Mouse (Mus musculus) stomach, embryonic 15.5 days (tissue): ENCODE measurements around the gene Stac. TPM values are rescaled to one million over a fixed set of nuclear protein-coding genes. Genes with fewer than 3 reads are reported as not detected.

Experiments used
- ATAC-seq: fragments of 200-750 bp; cut with Nextera tagmentation; 2 replicates; pipeline ENCODE4 v1.8.0; 2017; ENCODE audit warnings: low read depth, moderate number of reproducible peaks, moderate TSS enrichment; ENCODE audit not compliant: insufficient read depth, low FRiP score
- H3K27ac ChIP-seq: fragments of 300-500 bp; sonication (generic); 2 replicates; pipeline ENCODE4 v1.5.1; 2015; ENCODE audit warnings: mild to moderate bottlenecking, inconsistent platforms
- H3K27me3 ChIP-seq: fragments of 300-500 bp; sonication (generic); replicated peaks from 2 replicates; pipeline ENCODE4 v1.6.1; 2015; ENCODE audit warnings: inconsistent platforms
- H3K36me3 ChIP-seq: fragments of 300-500 bp; sonication (generic); 2 replicates; pipeline ENCODE4 v1.6.1; 2015; ENCODE audit warnings: inconsistent platforms
- H3K4me1 ChIP-seq: fragments of 300-500 bp; sonication (generic); 2 replicates; pipeline ENCODE4 v1.6.1; 2015; ENCODE audit warnings: inconsistent platforms
- H3K4me2 ChIP-seq: fragments of 300-500 bp; sonication (generic); 2 replicates; pipeline ENCODE4 v1.6.1; 2015; ENCODE audit warnings: mild to moderate bottlenecking, inconsistent platforms
- H3K4me3 ChIP-seq: fragments of 300-500 bp; sonication (generic); replicated peaks from 2 replicates; pipeline ENCODE4 v1.5.1; 2015; ENCODE audit warnings: inconsistent platforms
- H3K9ac ChIP-seq: fragments of 300-500 bp; sonication (generic); 2 replicates; pipeline ENCODE4 v1.6.1; 2015; ENCODE audit warnings: inconsistent platforms
- H3K9me3 ChIP-seq: fragments of 300-500 bp; sonication (generic); 2 replicates; pipeline ENCODE4 v1.6.1; 2016; ENCODE audit warnings: inconsistent platforms
- WGBS: fragments of 180-500 bp; shearing (Covaris S2); methylation state at CpG from one replicate; pipeline ENCODE4 v1.1.7; 2015; 5-methylcytosine and 5-hydroxymethylcytosine counted together
- polyA plus RNA-seq: library from polyadenylated mRNA; unstranded; fragments of >200 nt; fragmentation: Nextera tagmentation; extraction: Ambion mirVana; gene quantifications from 2 replicates; pipeline ENCODE4 v1.2.1, GENCODE M21; 2015

The Stac gene
- 4.4 and 4.5 TPM in 2 replicates for polyA plus RNA-seq

- H3K4me2 ChIP-seq = peak within 1 kb of the TSS; percentile 93
- peaks cover 20% of the 10 kb centered on the region for H3K27me3 ChIP-seq
- WGBS = 3% methylated on average over 61 of the region's 64 CpGs
- no peak within 1 kb of the TSS for H3K27ac ChIP-seq
- ATAC-seq = peak; percentile 68
- peaks cover 5% of the 10 kb centered on the region; the same call in 1 of the 2 replicates for H3K4me1 ChIP-seq
- peak within 1 kb of the TSS; percentile 20; the same call in 1 of the 2 replicates for H3K9ac ChIP-seq
- no peaks in the 10 kb centered on the region for H3K9me3 ChIP-seq
- H3K4me3 ChIP-seq = peak within 1 kb of the TSS; percentile 48
- no peaks in the 10 kb centered on the region for H3K36me3 ChIP-seq
These were observed at the start of gene Stac for GRCm38 (mm10) chr9:111689680-111690483. Stac (minus strand) TSS chr9:111690348.

- Histone ChIP-seq H3K4me1 (0 out of 2 replicates have a peak, but pooled peaks cover 3% of the 10 kb centered on the region), H3K9ac (no peak overlapping the region), H3K9me3 (no peaks in the 10 kb centered on the region), H3K27ac (no peak overlapping the region), H3K4me2 (no peak overlapping the region), H3K4me3 (no peak overlapping the region), H3K36me3 (no peaks in the 10 kb centered on the region), H3K27me3 (no peaks in the 10 kb centered on the region)
- WGBS = 44% methylated on average over 10 of the region's 10 CpGs
- no peak; the same call in 1 of the 2 replicates for ATAC-seq
These were observed 49.5 kb upstream of the Stac start for GRCm38 (mm10) chr9:111739431-111740245.

- Histone ChIP-seq H3K4me1 (0 out of 2 replicates have a peak, but pooled peaks cover 3% of the 10 kb centered on the region), H3K4me2 (no peak overlapping the region), H3K4me3 (no peak overlapping the region), H3K27me3 (no peaks in the 10 kb centered on the region), H3K27ac (no peak overlapping the region), H3K9me3 (no peaks in the 10 kb centered on the region), H3K36me3 (no peaks in the 10 kb centered on the region), H3K9ac (no peak overlapping the region)
- WGBS = 49% methylated on average over 3 of the region's 3 CpGs
- ATAC-seq = no peak
These were observed 48.9 kb upstream of the Stac start for GRCm38 (mm10) chr9:111739026-111739425.

DNA sequence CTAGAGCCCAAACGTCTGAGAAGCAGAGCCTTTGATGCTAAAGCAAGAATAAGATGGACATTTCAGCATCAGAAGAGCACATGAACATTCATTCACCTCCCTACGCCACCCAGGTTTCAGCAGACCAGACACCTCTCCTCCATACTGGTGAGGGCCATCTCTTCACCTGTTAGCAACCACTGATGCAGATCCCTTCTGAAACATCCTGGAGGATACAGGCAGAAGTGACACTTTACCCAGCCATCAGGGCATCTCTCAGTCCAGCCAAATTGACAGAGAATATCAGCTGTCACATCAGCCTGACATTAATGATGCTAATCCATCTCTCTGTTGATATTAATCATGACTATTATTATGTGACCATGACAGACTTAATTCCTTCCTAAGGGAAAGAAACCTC is 47.6 kb upstream of the Stac start:
- no peak for ATAC-seq
- Histone ChIP-seq H3K36me3 (no peaks in the 10 kb centered on the region), H3K4me3 (no peak overlapping the region), H3K27ac (no peak overlapping the region), H3K9ac (no peak overlapping the region), H3K4me2 (no peak overlapping the region), H3K27me3 (no peaks in the 10 kb centered on the region), H3K9me3 (no peaks in the 10 kb centered on the region), H3K4me1 (0 out of 2 replicates have a peak, but pooled peaks cover 3% of the 10 kb centered on the region)
- 77% methylated on average over 2 of the region's 2 CpGs for WGBS

DNA sequence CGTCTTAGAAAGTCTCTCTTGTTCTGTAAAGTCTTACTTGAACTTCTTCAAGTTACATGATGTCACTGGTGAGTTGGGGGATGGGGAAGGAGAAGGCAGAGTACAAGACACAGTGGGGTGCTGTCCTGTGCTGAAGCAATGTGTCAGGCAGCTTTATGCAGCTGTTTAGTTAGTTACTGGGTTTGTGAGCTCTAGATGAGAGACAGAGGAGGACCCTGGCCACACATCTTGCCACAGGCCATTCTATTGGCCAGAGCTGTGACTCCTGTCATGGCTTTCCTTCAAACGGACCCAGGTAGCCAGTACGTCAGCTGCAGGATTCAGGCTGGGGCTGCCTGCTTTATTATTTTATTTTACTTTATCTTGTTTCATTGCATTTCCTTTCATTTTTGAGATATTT is 45.8 kb upstream of the Stac start:
- no peaks in the 10 kb centered on the region for H3K36me3 ChIP-seq
- 0 out of 2 replicates have a peak, but pooled peaks cover 3% of the 10 kb centered on the region for H3K4me1 ChIP-seq
- H3K27me3 ChIP-seq = no peaks in the 10 kb centered on the region
- ATAC-seq = no peak
- H3K9me3 ChIP-seq = no peaks in the 10 kb centered on the region
- 71% methylated on average over 3 of the region's 3 CpGs for WGBS
- no peak overlapping the region for H3K9ac ChIP-seq
- no peak overlapping the region for H3K4me3 ChIP-seq
- no peak overlapping the region for H3K27ac ChIP-seq
- no peak overlapping the region for H3K4me2 ChIP-seq

- H3K27me3 ChIP-seq = no peaks in the 10 kb centered on the region
- H3K4me1 ChIP-seq = no peaks in the 10 kb centered on the region
- no peak overlapping the region for H3K27ac ChIP-seq
- H3K9ac ChIP-seq = no peak overlapping the region
- H3K9me3 ChIP-seq = no peaks in the 10 kb centered on the region
- no peak overlapping the region for H3K4me2 ChIP-seq
- H3K36me3 ChIP-seq = no peaks in the 10 kb centered on the region
- no peak for ATAC-seq
- H3K4me3 ChIP-seq = no peak overlapping the region
- 55% methylated on average over 9 of the region's 9 CpGs for WGBS
These were observed 42.0 kb upstream of the Stac start for GRCm38 (mm10) chr9:111731939-111732670.

DNA sequence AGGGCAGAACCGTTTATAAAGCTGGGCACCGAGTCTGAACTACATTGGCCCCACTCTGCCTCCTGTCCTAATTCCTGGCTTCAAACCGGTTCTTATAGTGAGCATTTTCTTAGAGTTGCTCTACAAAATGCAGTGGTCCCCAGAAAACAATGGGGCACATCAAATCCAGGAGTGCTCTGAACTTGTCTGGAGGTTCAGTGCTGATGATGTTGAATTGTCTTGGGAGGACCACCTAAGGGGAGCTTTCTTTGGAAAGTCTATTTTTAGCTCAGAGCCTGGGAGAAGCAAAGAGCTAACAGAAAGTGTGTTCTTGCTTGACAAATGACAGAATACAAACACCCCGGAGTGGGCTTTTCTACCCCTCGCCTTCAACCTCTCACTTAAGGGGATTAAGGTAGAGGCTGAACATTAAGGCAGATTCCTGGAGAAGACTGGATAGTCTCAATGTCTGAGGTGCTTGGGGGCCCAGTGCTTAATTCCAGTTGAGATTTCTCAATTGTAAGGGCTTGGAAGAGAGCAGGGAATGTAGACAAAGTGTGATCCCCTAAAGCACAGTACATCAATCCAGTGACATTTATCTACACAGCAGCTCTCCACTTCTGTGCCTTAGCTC is 34.9 kb upstream of the Stac start:
- H3K36me3 ChIP-seq = no peaks in the 10 kb centered on the region
- no peaks in the 10 kb centered on the region for H3K4me1 ChIP-seq
- no peaks in the 10 kb centered on the region for H3K9me3 ChIP-seq
- ATAC-seq = peak; percentile 65
- no peak overlapping the region for H3K4me3 ChIP-seq
- H3K27ac ChIP-seq = no peak overlapping the region
- WGBS = 27% methylated on average over 5 of the region's 5 CpGs
- H3K9ac ChIP-seq = no peak overlapping the region
- no peak overlapping the region for H3K4me2 ChIP-seq
- H3K27me3 ChIP-seq = no peaks in the 10 kb centered on the region

DNA sequence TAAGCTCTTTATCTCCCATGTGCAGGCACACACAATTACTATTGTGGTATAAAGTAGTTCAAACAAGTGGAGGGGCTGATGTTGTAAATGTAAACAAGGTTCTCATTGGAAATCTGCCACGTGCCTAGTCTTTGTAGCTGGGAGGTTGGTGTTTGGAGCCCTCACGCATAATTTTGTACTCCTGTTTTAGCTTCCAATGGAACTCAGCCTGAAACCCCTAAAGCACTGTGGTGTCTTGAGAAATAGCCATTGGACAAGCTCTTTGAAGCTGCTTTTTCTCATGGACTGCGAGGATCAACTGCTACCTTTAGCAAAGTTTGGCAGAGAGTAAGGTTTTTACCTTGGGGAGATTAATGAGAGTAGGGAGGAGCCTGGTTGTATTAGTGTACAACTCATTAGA is 24.3 kb upstream of the Stac start:
- H3K9me3 ChIP-seq = no peaks in the 10 kb centered on the region
- H3K27ac ChIP-seq = no peak overlapping the region
- no peaks in the 10 kb centered on the region for H3K4me1 ChIP-seq
- no peak overlapping the region for H3K9ac ChIP-seq
- ATAC-seq = no peak
- 42% methylated on average over 3 of the region's 3 CpGs for WGBS
- H3K4me2 ChIP-seq = no peak overlapping the region
- H3K4me3 ChIP-seq = no peak overlapping the region
- H3K27me3 ChIP-seq = no peaks in the 10 kb centered on the region
- H3K36me3 ChIP-seq = no peaks in the 10 kb centered on the region

DNA sequence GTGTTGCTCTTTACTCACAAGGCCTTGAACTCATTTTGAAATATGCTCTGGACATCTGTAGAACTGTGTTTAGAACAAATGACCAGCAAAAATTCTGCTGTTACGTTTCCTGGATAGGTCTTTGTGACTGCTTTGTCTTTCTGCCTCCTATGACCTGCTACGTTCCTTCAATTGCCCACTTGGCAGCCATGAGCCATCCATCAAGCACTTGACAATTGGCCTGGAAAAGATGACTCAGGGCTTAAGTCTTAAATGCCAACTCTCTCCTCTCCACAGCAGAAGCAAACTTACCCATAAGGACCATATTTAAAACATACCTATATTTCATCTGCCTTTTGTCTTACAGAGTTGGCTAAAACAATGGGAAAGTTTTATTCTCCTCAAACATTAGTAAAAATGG is 10.0 kb upstream of the Stac start:
- Histone ChIP-seq H3K4me2 (no peak overlapping the region), H3K9ac (no peak overlapping the region), H3K4me1 (no peaks in the 10 kb centered on the region), H3K27me3 (no peaks in the 10 kb centered on the region), H3K9me3 (no peaks in the 10 kb centered on the region), H3K27ac (no peak overlapping the region), H3K36me3 (no peaks in the 10 kb centered on the region), H3K4me3 (no peak overlapping the region)
- ATAC-seq = no peak
- 41% methylated on average over 2 of the region's 2 CpGs for WGBS

- Histone ChIP-seq H3K36me3 (no peaks in the 10 kb centered on the region), H3K27ac (no peak overlapping the region), H3K9ac (peak overlapping the region; percentile 20; the same call in 1 of the 2 replicates), H3K27me3 (peaks cover 20% of the 10 kb centered on the region), H3K9me3 (no peaks in the 10 kb centered on the region), H3K4me1 (peaks cover 5% of the 10 kb centered on the region; the same call in 1 of the 2 replicates), H3K4me3 (peak overlapping the region; percentile 48), H3K4me2 (peak overlapping the region; percentile 93)
- WGBS = 9% methylated on average over 6 of the region's 6 CpGs
- ATAC-seq = no peak
These were observed 322 bp upstream of the Stac start for GRCm38 (mm10) chr9:111690484-111690855.

DNA sequence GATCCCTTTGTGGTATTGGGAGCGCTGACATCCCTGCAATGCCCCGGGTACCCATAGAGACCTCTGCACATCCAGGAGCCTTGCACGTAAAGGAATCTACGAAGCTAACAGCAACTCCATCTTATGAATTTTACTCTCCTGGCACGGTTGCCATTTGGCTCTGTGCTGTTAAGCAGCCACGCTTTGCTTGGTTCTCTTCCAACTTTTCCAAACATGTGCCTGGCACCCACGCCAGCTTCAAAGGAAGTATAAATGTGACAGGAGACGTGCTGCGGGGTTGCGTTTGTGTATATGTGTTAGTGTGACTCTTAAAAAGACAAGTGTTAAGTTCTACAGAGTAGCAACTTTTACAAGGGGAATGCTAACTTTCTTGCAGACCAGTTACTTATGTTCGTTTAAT is 1.0 kb downstream of the Stac start:
- peaks cover 20% of the 10 kb centered on the region for H3K27me3 ChIP-seq
- H3K4me2 ChIP-seq = no peak overlapping the region
- no peaks in the 10 kb centered on the region for H3K9me3 ChIP-seq
- H3K36me3 ChIP-seq = no peaks in the 10 kb centered on the region
- ATAC-seq = no peak
- 75% methylated on average over 11 of the region's 11 CpGs for WGBS
- H3K4me3 ChIP-seq = no peak overlapping the region
- H3K27ac ChIP-seq = no peak overlapping the region
- no peak overlapping the region for H3K9ac ChIP-seq
- H3K4me1 ChIP-seq = peaks cover 5% of the 10 kb centered on the region; the same call in 1 of the 2 replicates
